Mouse (Mus musculus) forebrain, embryonic 14.5 days (tissue): ENCODE results near the gene Celf1. TPM values are rescaled to one million over a fixed set of nuclear protein-coding genes. Genes with fewer than 3 reads are reported as not detected.

ENCODE experiments used
- ATAC-seq: fragments of 200-750 bp; cut with Nextera tagmentation; 2 replicates; pipeline ENCODE4 v1.8.0; 2017; ENCODE audit warnings: mild to moderate bottlenecking, moderate library complexity
- DNase-seq: peaks from one replicate; pipeline ENCODE4 v3.0.0-alpha.2; 2015; ENCODE audit warnings: low spot score
- H3K27ac ChIP-seq: fragments of 300-500 bp; sonication (generic); 2 replicates; pipeline ENCODE4 v1.5.1; 2014; ENCODE audit warnings: low read depth, mild to moderate bottlenecking, control low read depth, low read length, moderate library complexity
- H3K27me3 ChIP-seq: fragments of 300-500 bp; sonication (generic); replicated peaks from 2 replicates; pipeline ENCODE4 v1.6.1; 2014; ENCODE audit warnings: low read length, control low read depth, mixed read lengths; ENCODE audit not compliant: control insufficient read depth, insufficient read depth
- H3K36me3 ChIP-seq: fragments of 300-500 bp; sonication (generic); 2 replicates; pipeline ENCODE4 v1.6.1; 2014; ENCODE audit warnings: low read length, control low read depth; ENCODE audit not compliant: control insufficient read depth, insufficient read depth
- H3K4me1 ChIP-seq: fragments of 300-500 bp; sonication (generic); 2 replicates; pipeline ENCODE4 v1.6.1; 2014; ENCODE audit warnings: antibody characterized with exemption, low read length, control low read depth; ENCODE audit not compliant: control insufficient read depth, insufficient read depth
- H3K4me2 ChIP-seq: fragments of 300-500 bp; sonication (generic); 2 replicates; pipeline ENCODE4 v1.6.1; 2014; ENCODE audit warnings: mild to moderate bottlenecking, control low read depth, low read length
- H3K4me3 ChIP-seq: fragments of 300-500 bp; sonication (generic); 2 replicates; pipeline ENCODE4 v1.5.1; 2014; ENCODE audit warnings: low read depth, low read length, control low read depth
- H3K9ac ChIP-seq: fragments of 300-500 bp; sonication (generic); 2 replicates; pipeline ENCODE4 v1.6.1; 2014; ENCODE audit warnings: mild to moderate bottlenecking, low read length, control low read depth, moderate library complexity
- H3K9me3 ChIP-seq: fragments of 300-500 bp; sonication (generic); replicated peaks from 2 replicates; pipeline ENCODE4 v1.6.1; 2016; ENCODE audit warnings: low read length, control low read depth, mixed read lengths; ENCODE audit not compliant: control insufficient read depth
- WGBS: fragments of 180-500 bp; shearing (Covaris S2); extraction: QIAGEN DNeasy Blood & Tissue Kit; methylation state at CpG from one replicate; pipeline ENCODE4 v1.1.7; 2014; 5-methylcytosine and 5-hydroxymethylcytosine counted together
- polyA plus RNA-seq: library from polyadenylated mRNA; unstranded; fragments of >200 nt; fragmentation: Nextera tagmentation; extraction: Ambion mirVana; gene quantifications from 2 replicates; pipeline ENCODE4 v1.2.1, GENCODE M21; 2014

The Celf1 gene
- polyA plus RNA-seq, 1 experiment from 2014 or later = 76.4 TPM

DNA sequence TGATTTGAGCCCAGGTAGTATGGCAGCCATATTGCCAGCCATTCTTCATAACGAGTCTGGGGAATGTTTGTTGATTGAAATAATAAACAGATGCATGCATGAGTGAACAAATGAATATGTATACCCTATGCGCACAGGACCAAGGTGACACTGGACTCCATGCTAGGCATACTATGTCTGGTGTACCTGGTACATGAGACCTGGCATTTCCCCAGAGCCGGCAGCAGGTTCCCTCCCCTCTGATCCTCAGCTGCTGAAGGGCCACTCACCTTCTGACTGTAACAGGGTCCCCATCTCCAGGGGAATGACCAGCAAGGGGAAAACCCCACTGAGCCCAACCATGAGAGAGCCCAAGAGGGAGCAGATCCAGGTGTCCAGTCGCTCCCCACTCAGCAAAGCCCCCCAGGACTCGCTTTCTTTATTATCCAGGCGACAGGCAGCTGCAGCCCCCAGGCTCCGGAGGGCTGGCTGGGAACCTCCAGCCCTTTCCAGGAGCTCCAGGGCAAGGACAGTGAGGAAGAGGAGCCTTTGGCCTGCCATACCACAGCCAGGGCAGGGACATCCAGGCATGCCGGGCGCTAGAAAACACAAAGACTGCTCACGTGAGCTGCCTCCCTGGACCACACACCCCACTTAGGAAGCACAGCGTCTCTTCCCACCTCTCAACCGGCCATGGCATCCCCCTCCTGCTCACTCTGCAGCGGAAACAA, 128.1 kb downstream of the Celf1 start:
- H3K9me3 ChIP-seq = no peaks in the 10 kb centered on the region
- H3K4me1 ChIP-seq = peaks cover 13% of the 10 kb centered on the region
- ATAC-seq (no peak), DNase-seq (no peak)
- H3K27ac ChIP-seq = no peak overlapping the region
- peak overlapping the region; percentile 83; the same call in 1 of the 2 replicates for H3K4me2 ChIP-seq
- no peaks in the 10 kb centered on the region for H3K27me3 ChIP-seq
- 52% methylated on average over 13 of the region's 13 CpGs for WGBS
- H3K9ac ChIP-seq = peak overlapping the region; percentile 32; the same call in 1 of the 2 replicates
- no peak overlapping the region for H3K4me3 ChIP-seq
- peaks cover 27% of the 10 kb centered on the region for H3K36me3 ChIP-seq

GRCm38 (mm10) chr2:91068872-91069165, 128.6 kb downstream of the Celf1 start:
- Histone ChIP-seq H3K9me3 (no peaks in the 10 kb centered on the region), H3K4me2 (peak overlapping the region; percentile 83), H3K9ac (peak overlapping the region; percentile 83; the same call in 1 of the 2 replicates), H3K4me1 (peaks cover 13% of the 10 kb centered on the region), H3K27ac (no peak overlapping the region), H3K36me3 (peaks cover 22% of the 10 kb centered on the region), H3K4me3 (peak overlapping the region; percentile 68; the same call in 1 of the 2 replicates), H3K27me3 (no peaks in the 10 kb centered on the region)
- DNase-seq (no peak), ATAC-seq (no peak)
- 46% methylated on average over 6 of the region's 6 CpGs for WGBS

Other genes with a start within 250 kb of the Celf1 start
- 48.9 and 70.3 TPM in 2 replicates for gene Fnbp4, start 195.0 kb upstream of the Celf1 start, polyA plus RNA-seq
- 0.89 and 1.2 TPM in 2 replicates for gene Agbl2, start 157.7 kb upstream of the Celf1 start, polyA plus RNA-seq
- gene Mtch2, start 93.2 kb upstream of the Celf1 start, polyA plus RNA-seq = 318 and 353 TPM in 2 replicates
- 18.4 and 18.8 TPM in 2 replicates for gene C1qtnf4, start 54.5 kb upstream of the Celf1 start, polyA plus RNA-seq
- 51.1 and 55.9 TPM in 2 replicates for gene Kbtbd4, start 35.6 kb upstream of the Celf1 start, polyA plus RNA-seq
- 230 and 240 TPM in 2 replicates for gene Ndufs3, start 35.6 kb upstream of the Celf1 start, polyA plus RNA-seq
- 0.95 and 1.2 TPM in 2 replicates for gene Rapsn, start 95.2 kb downstream of the Celf1 start, polyA plus RNA-seq
- 298 and 304 TPM in 2 replicates for gene Psmc3, start 113.6 kb downstream of the Celf1 start, polyA plus RNA-seq
- 16.1 and 18.0 TPM in 2 replicates for gene Slc39a13, start 130.0 kb downstream of the Celf1 start, polyA plus RNA-seq
- 2.4 and 2.9 TPM in 2 replicates for gene Spi1, start 142.0 kb downstream of the Celf1 start, polyA plus RNA-seq
- gene Mybpc3, start 177.8 kb downstream of the Celf1 start, polyA plus RNA-seq = not detected in 2 replicates
- 20.9 and 30.0 TPM in 2 replicates for gene Madd, start 243.5 kb downstream of the Celf1 start, polyA plus RNA-seq